Mouse (Mus musculus): ENCODE results near the gene Lrrc45. TPM values are rescaled to one million over a fixed set of nuclear protein-coding genes. Genes with fewer than 3 reads are reported as not detected.
"Not testable (repeated sequence)": the region's sequence is repeated elsewhere in the genome, so short reads cannot be mapped to it uniquely, and the experiment has no call there.

Gene Lrrc45
- total RNA-seq, 2 experiments from 2014 or later = 5.2 to 5.4 TPM

GRCm38 (mm10) chr11:120761811-120762671 lies 48.3 kb downstream of the Lrrc45 start:
- DNase-seq = no peak
- intact Hi-C loops (cut with DNase I; ENCODE audit: low total_unique reads) = no loop called here

GRCm38 (mm10) chr11:120762672-120763041 lies 48.9 kb downstream of the Lrrc45 start, which contains the start of gene Hmga1b:
Hmga1b (plus strand) TSS chr11:120762794.
- DNase-seq; intact Hi-C loops (cut with DNase I; ENCODE audit: low total_unique reads): not testable (repeated sequence)

- intact Hi-C loops (cut with DNase I; ENCODE audit: low total_unique reads); DNase-seq: not testable (repeated sequence)
These were observed 49.6 kb downstream of the Lrrc45 start for GRCm38 (mm10) chr11:120763121-120763999.

- DNase-seq; intact Hi-C loops (cut with DNase I; ENCODE audit: low total_unique reads): not testable (repeated sequence)
These were observed 53.3 kb downstream of the Lrrc45 start for GRCm38 (mm10) chr11:120767023-120767422.

GRCm38 (mm10) chr11:120768206-120768605 lies 54.5 kb downstream of the Lrrc45 start:
- no peak for DNase-seq
- intact Hi-C loops (cut with DNase I; ENCODE audit: low total_unique reads) = no loop called here

Other genes starting within 250 kb of the Lrrc45 start
- gene Arl16, start 246.3 kb upstream of the Lrrc45 start, total RNA-seq (2021) = 10 to 100 TPM; 11.4 to 11.8 TPM
- 100 to 1,000 TPM; 133 to 143 TPM for gene Mrpl12, start 229.3 kb upstream of the Lrrc45 start, total RNA-seq (2021)
- 1 to 10 TPM; 5.1 to 7.0 TPM for gene Slc25a10, start 222.1 kb upstream of the Lrrc45 start, total RNA-seq (2021)
- under 1 TPM in 1 of 2 experiments, not detected in 1; 0.38 TPM for gene Gcgr, start 183.2 kb upstream of the Lrrc45 start, total RNA-seq (2021)
- gene Mcrip1, start 164.2 kb upstream of the Lrrc45 start, total RNA-seq (2021) = 10 to 100 TPM; 31.1 to 33.3 TPM
- gene Ppp1r27, start 162.8 kb upstream of the Lrrc45 start, total RNA-seq (2021) = 100 to 1,000 TPM; 159 to 234 TPM
- gene P4hb, start 140.7 kb upstream of the Lrrc45 start, total RNA-seq (2021) = 100 to 1,000 TPM; 264 to 301 TPM
- gene Arhgdia, start 132.3 kb upstream of the Lrrc45 start, total RNA-seq (2021) = 100 to 1,000 TPM; 118 to 144 TPM
- gene Alyref, start 115.6 kb upstream of the Lrrc45 start, total RNA-seq (2021) = 10 to 100 TPM; 44.6 to 60.9 TPM
- 10 to 100 TPM; 54.0 to 55.6 TPM for gene Anapc11, start 115.5 kb upstream of the Lrrc45 start, total RNA-seq (2021)
- not detected for gene Npb, start 105.4 kb upstream of the Lrrc45 start, total RNA-seq (2021)
- 10 to 100 TPM; 25.7 to 25.8 TPM for gene Pcyt2, start 96.0 kb upstream of the Lrrc45 start, total RNA-seq (2021)
- gene Sirt7, start 88.7 kb upstream of the Lrrc45 start, total RNA-seq (2021) = 1 to 10 TPM; 5.2 to 5.4 TPM
- 10 to 100 TPM; 29.9 to 33.1 TPM for gene Mafg, start 80.3 kb upstream of the Lrrc45 start, total RNA-seq (2021)
- gene Pycr1, start 70.2 kb upstream of the Lrrc45 start, total RNA-seq (2021) = 10 to 100 TPM; 10.3 to 13.3 TPM
- gene Myadml2, start 65.8 kb upstream of the Lrrc45 start, total RNA-seq (2021) = 100 to 1,000 TPM; 111 to 136 TPM
- under 1 TPM in 1 of 2 experiments, not detected in 1; 0.39 TPM for gene Notum, start 52.8 kb upstream of the Lrrc45 start, total RNA-seq (2021)
- 10 to 100 TPM; 25.0 to 26.9 TPM for gene Aspscr1, start 41.0 kb upstream of the Lrrc45 start, total RNA-seq (2021)
- 10 to 100 TPM; 25.7 to 33.3 TPM for gene Cenpx, start 187 bp upstream of the Lrrc45 start, total RNA-seq (2021)
- gene Rac3, start 7.5 kb downstream of the Lrrc45 start, total RNA-seq (2021) = 1 to 10 TPM; 1.5 to 1.9 TPM
- 1 to 10 TPM; 5.4 to 6.2 TPM for gene Dcxr, start 13.4 kb downstream of the Lrrc45 start, total RNA-seq (2021)
- 10 to 100 TPM; 10.6 to 14.4 TPM for gene Cbr2, start 18.2 kb downstream of the Lrrc45 start, total RNA-seq (2021)
- gene Hmga1b, start 48.9 kb downstream of the Lrrc45 start, total RNA-seq (2021) = 10 to 100 TPM; 12.4 to 14.6 TPM
- 1 to 10 TPM; 6.7 to 7.9 TPM for gene Rfng, start 70.3 kb downstream of the Lrrc45 start, total RNA-seq (2021)
- 10 to 100 TPM; 49.5 to 51.8 TPM for gene Gps1, start 70.3 kb downstream of the Lrrc45 start, total RNA-seq (2021)
- 10 to 100 TPM; 35.2 to 37.4 TPM for gene Dus1l, start 82.5 kb downstream of the Lrrc45 start, total RNA-seq (2021)
- 10 to 100 TPM; 13.9 to 19.4 TPM for gene Fasn, start 110.6 kb downstream of the Lrrc45 start, total RNA-seq (2021)
- 1 to 10 TPM; 2.3 to 2.8 TPM for gene Ccdc57, start 218.9 kb downstream of the Lrrc45 start, total RNA-seq (2021)
- gene Slc16a3, start 234.6 kb downstream of the Lrrc45 start, total RNA-seq (2021) = 100 to 1,000 TPM; 272 to 355 TPM